Mouse (Mus musculus) kidney, adult 2 months (tissue): ENCODE data around the gene Rhobtb1. TPM values are rescaled to one million over a fixed set of nuclear protein-coding genes. Genes with fewer than 3 reads are reported as not detected.

Experiments used
- DNase-seq: peaks from one replicate; pipeline ENCODE4 v3.0.0; 2021
- H3K27ac ChIP-seq: fragments of 200-500 bp; 2 replicates; pipeline ENCODE4 v1.5.1; 2012; ENCODE audit warnings: low read depth, low read length, control low read depth, inconsistent platforms; ENCODE audit not compliant: insufficient read depth
- H3K27me3 ChIP-seq: fragments of 200-500 bp; replicated peaks from 2 replicates; pipeline ENCODE4 v1.6.1; 2012; ENCODE audit warnings: mild to moderate bottlenecking, moderate library complexity, low read length, inconsistent platforms; ENCODE audit not compliant: control insufficient read depth, insufficient read depth
- H3K36me3 ChIP-seq: fragments of 200-500 bp; 2 replicates; pipeline ENCODE4 v1.6.1; 2012; ENCODE audit warnings: mild to moderate bottlenecking, moderate library complexity, low read length, inconsistent platforms; ENCODE audit not compliant: control insufficient read depth, insufficient read depth
- H3K4me1 ChIP-seq: fragments of 200-500 bp; 2 replicates; pipeline ENCODE4 v1.6.1; 2011; ENCODE audit warnings: low read length; ENCODE audit not compliant: control insufficient read depth, insufficient read depth
- H3K4me3 ChIP-seq: fragments of 200-500 bp; 2 replicates; pipeline ENCODE4 v1.5.1; 2011; ENCODE audit warnings: mild to moderate bottlenecking, low read depth, low read length, control low read depth; ENCODE audit not compliant: insufficient read depth
- CTCF ChIP-seq: fragments of 200-500 bp; conservative IDR thresholded peaks from 2 replicates; pipeline ENCODE4 v1.5.1; 2011; ENCODE audit warnings: low read depth, mild to moderate bottlenecking, control low read depth, low read length, moderate library complexity, mixed read lengths; ENCODE audit not compliant: insufficient read depth, insufficient read length
- POLR2A ChIP-seq: fragments of 200-500 bp; IDR thresholded peaks from one replicate; pipeline ENCODE4 v1.6.1; 2011; ENCODE audit warnings: low read depth, low read length, control low read depth
- WGBS: fragments of 180-500 bp; shearing (Covaris S2); methylation state at CpG from one replicate; pipeline ENCODE4 v1.1.7; 2018; 5-methylcytosine and 5-hydroxymethylcytosine counted together
- polyA plus RNA-seq: library from polyadenylated mRNA; depleted of rRNA; stranded (reverse); fragments of >200 nt; gene quantifications from 2 replicates; pipeline ENCODE4 v1.2.3, GENCODE M21; 2012

Rhobtb1 gene
- polyA plus RNA-seq, 1 experiment = 20.6 TPM

DNA sequence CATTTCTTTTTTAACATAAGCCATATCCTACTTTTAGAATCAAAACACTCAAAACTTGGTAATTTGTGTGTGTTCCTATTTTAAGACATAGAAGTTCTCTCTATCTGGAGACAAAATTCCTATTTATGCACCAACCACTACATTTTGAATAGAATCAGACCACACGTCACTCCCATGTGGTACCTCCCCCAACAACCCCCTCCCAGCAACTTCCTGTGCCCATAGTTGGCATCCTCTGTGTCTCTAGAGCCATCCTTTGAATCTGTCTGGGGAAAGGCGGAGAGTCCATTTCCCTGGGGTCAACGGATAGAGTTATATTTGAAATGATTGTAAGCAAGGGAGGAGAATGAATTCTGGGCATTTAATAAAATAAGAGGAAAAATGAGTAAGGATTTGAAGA is 24.9 kb downstream of the Rhobtb1 start:
- H3K4me3 ChIP-seq = no peak overlapping the region
- no peak overlapping the region for H3K27ac ChIP-seq
- H3K27me3 ChIP-seq = no peaks in the 10 kb centered on the region
- 75% methylated on average over 3 of the region's 3 CpGs for WGBS
- no peak for DNase-seq
- no peaks in the 10 kb centered on the region for H3K4me1 ChIP-seq
- no peaks in the 10 kb centered on the region for H3K36me3 ChIP-seq
- TF ChIP-seq CTCF (no peak), POLR2A (no peak)

DNA sequence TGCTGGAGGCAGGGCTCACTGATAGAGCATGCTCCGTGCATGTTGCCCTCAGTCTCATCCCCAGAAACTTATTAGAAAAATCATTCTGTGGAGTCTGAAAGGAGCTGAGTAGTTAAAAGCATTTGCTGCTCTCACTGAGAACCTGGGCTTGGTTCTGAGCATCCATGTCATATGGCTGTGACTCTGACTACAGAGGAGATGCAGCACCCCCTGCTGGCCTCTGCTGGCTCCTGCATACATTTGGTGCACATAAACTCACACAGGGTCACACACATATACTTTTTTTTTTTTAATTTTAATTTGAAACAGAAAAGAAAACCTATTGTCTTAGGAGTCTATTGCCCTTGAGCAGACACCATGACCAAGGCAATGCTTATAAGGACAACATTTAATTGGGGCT is 28.1 kb downstream of the Rhobtb1 start:
- TF ChIP-seq CTCF (0 out of 2 replicates have a peak, but pooled peaks have one; percentile 6), POLR2A (no peak)

DNA sequence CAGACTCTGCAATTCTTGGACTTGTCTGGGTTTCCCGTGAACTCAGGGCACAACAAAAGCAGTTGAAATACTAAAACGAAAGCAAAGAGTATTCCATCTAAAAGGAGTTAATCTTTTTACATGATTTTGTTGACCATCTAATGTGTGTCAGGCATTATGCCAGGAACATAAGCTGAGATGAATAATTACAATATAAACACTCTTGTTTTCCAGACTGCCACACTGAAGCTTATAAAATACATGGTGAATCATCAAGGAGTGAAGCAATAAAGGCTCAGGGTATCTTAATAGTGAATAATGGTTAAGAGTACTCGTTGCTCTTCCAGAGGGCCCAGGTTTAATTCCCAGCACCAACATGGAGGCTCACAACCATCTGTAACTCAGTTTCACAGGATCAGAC is 29.8 kb downstream of the Rhobtb1 start:
- no peak for TF ChIP-seq CTCF
- no peak for TF ChIP-seq POLR2A

More for the DNA sequence above, 28.1 kb downstream of the Rhobtb1 start:
- Histone ChIP-seq H3K27ac (no peak overlapping the region), H3K36me3 (no peaks in the 10 kb centered on the region; the same call in 1 of the 2 replicates), H3K27me3 (no peaks in the 10 kb centered on the region), H3K4me3 (no peak overlapping the region), H3K4me1 (no peaks in the 10 kb centered on the region)
- DNase-seq = no peak
- 96% methylated on average over 1 of the region's 1 CpGs for WGBS

DNA sequence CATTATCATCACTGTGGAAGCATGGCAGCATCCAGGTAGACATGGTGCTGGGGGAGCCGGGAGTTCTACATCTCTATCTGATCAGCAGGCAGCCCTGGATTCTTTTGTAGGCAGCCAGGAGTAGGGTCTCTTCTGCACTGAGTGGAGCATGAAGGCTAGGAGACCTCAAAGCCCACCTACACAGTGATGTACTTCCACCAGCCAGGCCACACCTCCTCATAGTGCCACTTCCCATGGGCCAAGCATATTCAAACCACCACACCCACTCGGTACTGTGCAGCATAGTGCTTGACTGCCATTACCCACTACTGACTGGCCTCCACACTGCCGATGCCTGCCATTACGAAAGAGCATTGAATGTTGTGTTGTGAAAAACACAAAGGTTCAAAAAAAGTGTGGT is 33.7 kb downstream of the Rhobtb1 start:
- no peak overlapping the region for H3K27ac ChIP-seq

More for the DNA sequence above, 29.8 kb downstream of the Rhobtb1 start:
- H3K27me3 ChIP-seq = no peaks in the 10 kb centered on the region
- no peaks in the 10 kb centered on the region; the same call in 1 of the 2 replicates for H3K36me3 ChIP-seq
- no peak for DNase-seq
- H3K4me3 ChIP-seq = no peak overlapping the region
- WGBS = 54% methylated on average over 3 of the region's 3 CpGs
- no peaks in the 10 kb centered on the region; the same call in 1 of the 2 replicates for H3K4me1 ChIP-seq
- H3K27ac ChIP-seq = no peak overlapping the region

DNA sequence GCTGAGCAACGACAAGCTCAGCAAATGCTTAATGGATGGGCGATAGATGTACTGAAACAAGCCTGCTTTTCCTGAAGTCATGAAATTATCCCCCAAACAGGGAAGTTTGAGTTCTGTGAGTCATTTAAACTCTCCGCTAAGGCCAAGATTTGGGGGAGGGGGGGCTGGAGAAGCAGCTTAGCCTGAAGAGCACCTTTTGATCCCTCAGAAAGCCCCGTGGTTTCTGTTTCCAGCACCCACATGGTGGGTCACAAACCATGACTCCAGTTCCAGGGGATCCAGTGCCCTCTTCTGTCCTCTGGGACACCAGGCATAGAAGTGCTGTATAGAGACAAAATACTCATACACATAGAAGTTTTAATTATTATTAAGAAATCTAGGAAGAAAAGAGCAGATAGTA is 34.2 kb downstream of the Rhobtb1 start:
- TF ChIP-seq POLR2A (no peak), CTCF (0 out of 2 replicates have a peak, but pooled peaks have one; percentile 9)
- Histone ChIP-seq H3K36me3 (no peaks in the 10 kb centered on the region; the same call in 1 of the 2 replicates), H3K4me1 (no peaks in the 10 kb centered on the region; the same call in 1 of the 2 replicates), H3K27ac (peak overlapping the region; percentile 34; the same call in 1 of the 2 replicates), H3K4me3 (no peak overlapping the region), H3K27me3 (no peaks in the 10 kb centered on the region)
- no peak for DNase-seq
- WGBS = 42% methylated on average over 4 of the region's 4 CpGs

More for the DNA sequence above, 33.7 kb downstream of the Rhobtb1 start:
- TF ChIP-seq CTCF (no peak), POLR2A (no peak)
- H3K4me1 ChIP-seq = no peaks in the 10 kb centered on the region; the same call in 1 of the 2 replicates
- no peak overlapping the region for H3K4me3 ChIP-seq
- no peak for DNase-seq
- H3K36me3 ChIP-seq = no peaks in the 10 kb centered on the region; the same call in 1 of the 2 replicates
- H3K27me3 ChIP-seq = no peaks in the 10 kb centered on the region
- WGBS = 97% methylated on average over 4 of the region's 4 CpGs

DNA sequence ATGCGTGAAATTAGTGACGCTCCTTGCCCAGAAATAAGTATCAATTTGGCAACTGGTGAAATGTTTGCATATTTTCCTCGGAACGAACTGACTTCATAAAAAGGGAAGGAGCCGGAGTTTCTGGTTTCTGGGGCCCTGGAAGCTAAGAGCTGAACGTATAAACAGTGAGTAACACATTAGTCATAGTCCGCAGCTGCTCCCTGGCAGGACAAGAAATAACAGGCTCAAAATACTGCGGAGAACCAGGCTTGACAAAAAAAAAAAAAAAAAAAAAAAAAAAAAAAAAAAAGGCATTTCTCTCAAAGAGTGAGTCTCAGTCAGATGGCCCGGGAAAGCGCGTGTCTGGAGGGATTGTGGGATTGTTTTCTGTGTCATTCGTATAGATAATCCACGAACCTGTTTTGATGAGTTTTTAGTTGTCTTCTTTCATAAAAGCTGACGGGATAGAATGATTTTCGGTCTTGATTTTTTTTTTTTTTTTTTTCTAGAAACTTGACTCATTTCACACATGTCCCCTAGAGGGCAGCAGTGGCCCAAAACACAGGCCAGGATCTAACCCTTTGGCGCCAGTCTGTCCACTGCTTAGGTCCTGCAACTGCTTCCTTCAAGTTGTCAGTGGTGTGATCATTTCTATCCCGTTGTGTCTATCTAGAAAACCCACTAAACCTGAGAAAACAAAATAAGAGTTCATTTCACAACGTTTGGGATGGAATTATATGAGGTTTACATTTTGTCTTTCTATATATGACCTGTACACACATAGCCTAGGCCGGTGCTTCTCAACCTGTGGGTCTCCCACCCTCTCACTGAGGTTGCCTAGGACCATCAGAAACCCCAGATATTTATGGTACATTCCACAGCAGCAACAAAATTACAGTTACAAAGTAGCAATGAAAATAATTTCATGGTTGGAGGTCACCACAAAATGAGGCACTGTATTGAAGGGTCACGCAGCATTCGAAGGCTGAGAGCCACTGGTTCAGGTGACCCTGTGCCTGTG is 35.0 kb downstream of the Rhobtb1 start:
- Histone ChIP-seq H3K36me3 (no peaks in the 10 kb centered on the region; the same call in 1 of the 2 replicates), H3K4me1 (no peaks in the 10 kb centered on the region; the same call in 1 of the 2 replicates), H3K27me3 (no peaks in the 10 kb centered on the region), H3K4me3 (peak overlapping the region; percentile 34), H3K27ac (peak overlapping the region; percentile 43; the same call in 1 of the 2 replicates)
- peak; percentile 85 for DNase-seq
- peak; percentile 81 for TF ChIP-seq CTCF
- TF ChIP-seq POLR2A = no peak
- 13% methylated on average over 21 of the region's 21 CpGs for WGBS

GRCm38 (mm10) chr10:69187773-69188443 is 36.7 kb downstream of the Rhobtb1 start:
- no peak overlapping the region for H3K27ac ChIP-seq
- no peaks in the 10 kb centered on the region; the same call in 1 of the 2 replicates for H3K4me1 ChIP-seq
- no peak for DNase-seq
- H3K36me3 ChIP-seq = no peaks in the 10 kb centered on the region
- TF ChIP-seq POLR2A (no peak), CTCF (no peak)
- no peaks in the 10 kb centered on the region for H3K27me3 ChIP-seq
- 88% methylated on average over 9 of the region's 9 CpGs for WGBS
- H3K4me3 ChIP-seq = no peak overlapping the region
